Mouse (Mus musculus) erythroblast, embryonic 14.5 days (primary cell): ENCODE measurements around the gene Hk3.

Experiments used
- GATA1 ChIP-seq: IDR thresholded peaks from 2 replicates; pipeline ENCODE4 v1.6.1; 2012; ENCODE audit warnings: low read length, inconsistent platforms, mixed read lengths
- TAL1 ChIP-seq: IDR thresholded peaks from 3 replicates; pipeline ENCODE4 v1.6.1; 2012; ENCODE audit warnings: low read length, inconsistent platforms, mixed read lengths

DNA sequence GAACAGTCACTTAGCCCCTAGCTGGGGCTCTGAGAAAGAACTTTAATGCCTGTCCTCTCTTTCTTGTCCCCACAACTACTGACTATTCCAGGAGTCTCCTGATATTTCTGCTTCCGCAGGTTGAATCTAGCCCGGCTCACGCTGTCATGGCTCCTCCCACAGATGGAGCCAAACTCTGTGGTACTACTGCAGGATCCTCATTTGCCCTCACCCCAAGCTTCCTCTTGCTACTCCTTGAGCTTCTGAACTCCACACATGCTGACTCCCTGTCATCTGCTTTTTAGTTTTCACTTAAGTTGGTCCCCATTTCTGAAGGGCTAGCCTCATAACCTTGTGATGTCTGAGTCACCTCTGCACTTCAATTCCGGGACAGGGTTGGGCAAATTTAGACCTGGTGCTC lies 1.1 kb downstream of the Hk3 start:
- no peak for TF ChIP-seq TAL1
- TF ChIP-seq GATA1 = no peak
